Comparison of ENCODE assay signal across 13 mouse cellular contexts in genomic region chr2:74691995-74692807, GRCm38 (mm10). TPM values are rescaled to one million over a fixed set of nuclear protein-coding genes. Genes with fewer than 3 reads are reported as not detected.
DNase-seq lines count a peak whose midpoint lies in the region; ATAC-seq and TF ChIP-seq lines count a peak whose summit lies in the region.
"Had no signal": no experiment of that assay in that cellular context is flagged by ENCODE, and none has a peak within 500 bp of the region (broad histone marks: within the 10 kb centered on the region; RNA-seq: fewer than 3 reads in every experiment).

No protein-coding gene starts in this region.

- H3K36me3 ChIP-seq in midbrain, embryonic 11.5 days (ENCODE audit: control insufficient read depth, insufficient read depth, low read length), result no peaks in the 10 kb centered on the region
- H3K36me3 ChIP-seq in midbrain, embryonic 13.5 days, result no peaks in the 10 kb centered on the region
- H3K36me3 ChIP-seq in stomach, embryonic 16.5 days (ENCODE audit: control insufficient read depth, insufficient read depth, low read length), result no peaks in the 10 kb centered on the region
- H3K36me3 ChIP-seq: forebrain, embryonic 12.5 days had no signal

- ATAC-seq in midbrain, embryonic 11.5 days (ENCODE audit: low FRiP score), result no peak
- ATAC-seq in midbrain, embryonic 13.5 days, result no peak
- no peak for ATAC-seq in stomach, embryonic 16.5 days (ENCODE audit: insufficient read depth, low FRiP score)
- ATAC-seq: liver, postnatal 0 days had no signal

- H3K9me3 ChIP-seq in midbrain, embryonic 11.5 days (ENCODE audit: control insufficient read depth, low read length), result no peaks in the 10 kb centered on the region
- no peaks in the 10 kb centered on the region for H3K9me3 ChIP-seq in midbrain, embryonic 13.5 days
- no peaks in the 10 kb centered on the region for H3K9me3 ChIP-seq in stomach, embryonic 16.5 days (replicated peaks; ENCODE audit: control insufficient read depth, low read length)
- H3K9me3 ChIP-seq: forebrain, embryonic 12.5 days had no signal

- peaks cover 6% of the 10 kb centered on the region; the same call in 1 of the 2 replicates for H3K4me1 ChIP-seq in midbrain, embryonic 11.5 days (ENCODE audit: control insufficient read depth, insufficient read depth, low read length)
- 0 out of 2 replicates have a peak, but pooled peaks cover 6% of the 10 kb centered on the region for H3K4me1 ChIP-seq in midbrain, embryonic 13.5 days (replicated peaks)
- H3K4me1 ChIP-seq in embryonic fibroblast, embryonic 13.5 days (ENCODE audit: control insufficient read depth, insufficient read depth, low read length), result no peaks in the 10 kb centered on the region
- no peaks in the 10 kb centered on the region; the same call in 1 of the 2 replicates for H3K4me1 ChIP-seq in stomach, embryonic 16.5 days (ENCODE audit: control insufficient read depth, insufficient read depth, low read length)

- 0 out of 2 replicates have a peak, but pooled peaks have one; percentile 1 for TF ChIP-seq POLR2A in embryonic fibroblast, embryonic 13.5 days (IDR thresholded peaks at IDR 0.05; ENCODE audit: low read depth, low read length)

- 4% methylated on average over 35 of the region's 35 CpGs for WGBS in midbrain, embryonic 11.5 days
- 5% methylated on average over 35 of the region's 35 CpGs for WGBS in midbrain, embryonic 13.5 days
- 5% methylated on average over 35 of the region's 35 CpGs for WGBS in stomach, embryonic 16.5 days

- no peak overlapping the region for H3K9ac ChIP-seq in midbrain, embryonic 11.5 days (ENCODE audit: low read length)
- H3K9ac ChIP-seq in midbrain, embryonic 13.5 days (replicated peaks), result no peak overlapping the region
- no peak overlapping the region for H3K9ac ChIP-seq in stomach, embryonic 16.5 days (ENCODE audit: low read length)
- H3K9ac ChIP-seq: forebrain, embryonic 12.5 days; liver, postnatal 0 days had no signal

- TF ChIP-seq CTCF in embryonic fibroblast, embryonic 13.5 days (IDR thresholded peaks at IDR 0.05; ENCODE audit: borderline replicate concordance, insufficient read depth, low read length), result no peak

- peaks cover 96% of the 10 kb centered on the region for H3K27me3 ChIP-seq in midbrain, embryonic 11.5 days (ENCODE audit: control insufficient read depth, insufficient read depth, low read length)
- H3K27me3 ChIP-seq in midbrain, embryonic 13.5 days, result peaks cover 98% of the 10 kb centered on the region
- peaks cover 91% of the 10 kb centered on the region for H3K27me3 ChIP-seq in stomach, embryonic 16.5 days (ENCODE audit: control insufficient read depth, insufficient read depth, low read length)
- H3K27me3 ChIP-seq: CH12.LX had no signal

- no peak overlapping the region for H3K27ac ChIP-seq in midbrain, embryonic 11.5 days (ENCODE audit: low read depth, low read length)
- H3K27ac ChIP-seq in midbrain, embryonic 13.5 days, result no peak overlapping the region
- H3K27ac ChIP-seq in embryonic fibroblast, embryonic 13.5 days (ENCODE audit: insufficient read depth, low read length), result no peak overlapping the region
- no peak overlapping the region for H3K27ac ChIP-seq in stomach, embryonic 16.5 days (ENCODE audit: low read length)
- H3K27ac ChIP-seq: forebrain, embryonic 12.5 days had no signal

- no peak overlapping the region for H3K4me3 ChIP-seq in midbrain, embryonic 11.5 days (ENCODE audit: low read depth, low read length)
- no peak overlapping the region for H3K4me3 ChIP-seq in midbrain, embryonic 13.5 days (replicated peaks)
- peak overlapping the region; percentile 12 for H3K4me3 ChIP-seq in embryonic fibroblast, embryonic 13.5 days (ENCODE audit: insufficient read depth, low read length)
- H3K4me3 ChIP-seq in stomach, embryonic 16.5 days (replicated peaks; ENCODE audit: low read length), result 0 out of 2 replicates have a peak overlapping the region, but pooled peaks have one; percentile 21

- DNase-seq in midbrain, embryonic 11.5 days (ENCODE audit: low spot score, missing footprints), result peak; percentile 95
- DNase-seq in kidney, postnatal 4 days, result peak; percentile 54 to 67
- no peak for DNase-seq in frontal cortex, postnatal 36 days (ENCODE audit: low spot score in 2 of 2)
- DNase-seq in adipocyte (ENCODE audit: low spot score), result no peak
- DNase-seq: cerebellum, adult 9-10 months; liver, postnatal 0 days; thymus, adult 18-20 months had no signal

- H3K4me2 ChIP-seq in midbrain, embryonic 11.5 days, result no peak overlapping the region
- H3K4me2 ChIP-seq in midbrain, embryonic 13.5 days (replicated peaks), result no peak overlapping the region
- H3K4me2 ChIP-seq in stomach, embryonic 16.5 days (ENCODE audit: low read depth, low read length), result no peak overlapping the region

RNA-seq across cellular contexts. Expression of gene Hoxd10, which starts 0.5 kb away (rescaled TPM):
- not detected in 2 replicates for polyA plus RNA-seq in midbrain, embryonic 11.5 days (2014; fragmentation: Nextera tagmentation; extraction: Ambion mirVana)
- not detected in 2 replicates for polyA plus RNA-seq in midbrain, embryonic 13.5 days (2015; fragmentation: Nextera tagmentation; extraction: Ambion mirVana)
- 3.7 and 4.4 TPM in 2 replicates for polyA plus RNA-seq in embryonic fibroblast, embryonic 13.5 days (2011; ENCODE audit: insufficient read length, low read depth, missing spikeins)
- 0.21 TPM in 1 of 2 replicates, not detected in the other for polyA plus RNA-seq in stomach, embryonic 16.5 days (2015; fragmentation: Nextera tagmentation; extraction: Ambion mirVana)
- polyA plus RNA-seq: forebrain, embryonic 12.5 days; large intestine, adult 2 months; liver, postnatal 0 days had no signal

RNA-seq across cellular contexts. Expression of gene Hoxd9, which starts 5.3 kb away (rescaled TPM):
- polyA plus RNA-seq in midbrain, embryonic 11.5 days (2014; fragmentation: Nextera tagmentation; extraction: Ambion mirVana), result not detected in 2 replicates
- not detected in 2 replicates for polyA plus RNA-seq in midbrain, embryonic 13.5 days (2015; fragmentation: Nextera tagmentation; extraction: Ambion mirVana)
- 2.1 and 3.5 TPM in 2 replicates for polyA plus RNA-seq in embryonic fibroblast, embryonic 13.5 days (2011; ENCODE audit: insufficient read length, low read depth, missing spikeins)
- polyA plus RNA-seq in stomach, embryonic 16.5 days (2015; fragmentation: Nextera tagmentation; extraction: Ambion mirVana), result 0.41 and 0.53 TPM in 2 replicates
- polyA plus RNA-seq: forebrain, embryonic 12.5 days; liver, postnatal 0 days had no signal

RNA-seq across cellular contexts. Expression of gene Hoxd8, which starts 12.2 kb away (rescaled TPM):
- polyA plus RNA-seq in midbrain, embryonic 11.5 days (2014; fragmentation: Nextera tagmentation; extraction: Ambion mirVana), result 0.11 TPM in 1 of 2 replicates, not detected in the other
- 0.08 TPM in 1 of 2 replicates, not detected in the other for polyA plus RNA-seq in midbrain, embryonic 13.5 days (2015; fragmentation: Nextera tagmentation; extraction: Ambion mirVana)
- polyA plus RNA-seq in embryonic fibroblast, embryonic 13.5 days (2011; ENCODE audit: insufficient read length, low read depth, missing spikeins), result 9.9 and 16.5 TPM in 2 replicates
- polyA plus RNA-seq in stomach, embryonic 16.5 days (2015; fragmentation: Nextera tagmentation; extraction: Ambion mirVana), result 1.7 and 2.8 TPM in 2 replicates
- polyA plus RNA-seq: forebrain, embryonic 12.5 days; liver, postnatal 0 days had no signal

RNA-seq across cellular contexts. Expression of gene Hoxd11, which starts 12.8 kb away (rescaled TPM):
- not detected in 2 replicates for polyA plus RNA-seq in midbrain, embryonic 11.5 days (2014; fragmentation: Nextera tagmentation; extraction: Ambion mirVana)
- not detected in 2 replicates for polyA plus RNA-seq in midbrain, embryonic 13.5 days (2015; fragmentation: Nextera tagmentation; extraction: Ambion mirVana)
- 2.8 and 3.8 TPM in 2 replicates for polyA plus RNA-seq in embryonic fibroblast, embryonic 13.5 days (2011; ENCODE audit: insufficient read length, low read depth, missing spikeins)
- polyA plus RNA-seq in stomach, embryonic 16.5 days (2015; fragmentation: Nextera tagmentation; extraction: Ambion mirVana), result 0.17 TPM in 1 of 2 replicates, not detected in the other
- polyA plus RNA-seq: forebrain, embryonic 12.5 days; large intestine, adult 2 months; liver, postnatal 0 days had no signal

RNA-seq across cellular contexts. Expression of gene Hoxd12, which starts 17.4 kb away (rescaled TPM):
- not detected in 2 replicates for polyA plus RNA-seq in midbrain, embryonic 11.5 days (2014; fragmentation: Nextera tagmentation; extraction: Ambion mirVana)
- polyA plus RNA-seq in midbrain, embryonic 13.5 days (2015; fragmentation: Nextera tagmentation; extraction: Ambion mirVana), result not detected in 2 replicates
- 2.3 and 3.7 TPM in 2 replicates for polyA plus RNA-seq in embryonic fibroblast, embryonic 13.5 days (2011; ENCODE audit: insufficient read length, low read depth, missing spikeins)
- 0.05 and 0.11 TPM in 2 replicates for polyA plus RNA-seq in stomach, embryonic 16.5 days (2015; fragmentation: Nextera tagmentation; extraction: Ambion mirVana)
- polyA plus RNA-seq: forebrain, embryonic 12.5 days; large intestine, adult 2 months; liver, postnatal 0 days had no signal

Comparison
In these comparisons a context has a peak if more than half of its experiments do, and no peak if none do; other contexts are left out.
1. DNase-seq: peak in midbrain, embryonic 11.5 days (single experiment) and kidney, postnatal 4 days (2 of 2); none in frontal cortex, postnatal 36 days (0 of 2) and adipocyte (single experiment).
2. H3K4me3 ChIP-seq: peak in embryonic fibroblast, embryonic 13.5 days (single experiment) and stomach, embryonic 16.5 days (single experiment); none in midbrain, embryonic 11.5 days (single experiment) and midbrain, embryonic 13.5 days (single experiment).